Mouse (Mus musculus) heart, postnatal 14 days (tissue): Measurements from ENCODE around the gene Actr1a. TPM values are rescaled to one million over a fixed set of nuclear protein-coding genes. Genes with fewer than 3 reads are reported as not detected.

ENCODE experiments used
- DNase-seq, 2 experiments: peaks; one replicate each; pipeline ENCODE4 v3.0.0; 2021 to 2022
- intact Hi-C: fragments of 180-260 bp; cut with DNase I; formaldehyde crosslinking; loops from one replicate; pipeline ENCODE4 v1.15.1; 2025
- long read RNA-seq, 2 experiments: library from polyadenylated mRNA; stranded (forward); transcript quantifications; one replicate each; pipeline ENCODE4 v2.0.0; 2021
- total RNA-seq, 2 experiments: library from RNA; stranded (reverse); gene quantifications; 2 replicates each; pipeline ENCODE4 v1.2.3; 2021

The Actr1a gene
- 100 to 1,000 TPM; 104 to 108 TPM for total RNA-seq
- long read RNA-seq, experiment 1, transcript Actr1a-201 (11 exons, 2,757 nt), result major isoform, 115 of 143 reads
- long read RNA-seq, experiment 1, partial matches to known transcripts, result 22 of 143 reads
- long read RNA-seq, experiment 1, other reads (novel, unspliced or antisense), result 6 of 143 reads
- long read RNA-seq, experiment 2, transcript Actr1a-201 (11 exons, 2,757 nt), result major isoform, 103 of 122 reads
- long read RNA-seq, experiment 2, partial matches to known transcripts, result 15 of 122 reads
- long read RNA-seq, experiment 2, other reads (novel, unspliced or antisense), result 4 of 122 reads

DNA sequence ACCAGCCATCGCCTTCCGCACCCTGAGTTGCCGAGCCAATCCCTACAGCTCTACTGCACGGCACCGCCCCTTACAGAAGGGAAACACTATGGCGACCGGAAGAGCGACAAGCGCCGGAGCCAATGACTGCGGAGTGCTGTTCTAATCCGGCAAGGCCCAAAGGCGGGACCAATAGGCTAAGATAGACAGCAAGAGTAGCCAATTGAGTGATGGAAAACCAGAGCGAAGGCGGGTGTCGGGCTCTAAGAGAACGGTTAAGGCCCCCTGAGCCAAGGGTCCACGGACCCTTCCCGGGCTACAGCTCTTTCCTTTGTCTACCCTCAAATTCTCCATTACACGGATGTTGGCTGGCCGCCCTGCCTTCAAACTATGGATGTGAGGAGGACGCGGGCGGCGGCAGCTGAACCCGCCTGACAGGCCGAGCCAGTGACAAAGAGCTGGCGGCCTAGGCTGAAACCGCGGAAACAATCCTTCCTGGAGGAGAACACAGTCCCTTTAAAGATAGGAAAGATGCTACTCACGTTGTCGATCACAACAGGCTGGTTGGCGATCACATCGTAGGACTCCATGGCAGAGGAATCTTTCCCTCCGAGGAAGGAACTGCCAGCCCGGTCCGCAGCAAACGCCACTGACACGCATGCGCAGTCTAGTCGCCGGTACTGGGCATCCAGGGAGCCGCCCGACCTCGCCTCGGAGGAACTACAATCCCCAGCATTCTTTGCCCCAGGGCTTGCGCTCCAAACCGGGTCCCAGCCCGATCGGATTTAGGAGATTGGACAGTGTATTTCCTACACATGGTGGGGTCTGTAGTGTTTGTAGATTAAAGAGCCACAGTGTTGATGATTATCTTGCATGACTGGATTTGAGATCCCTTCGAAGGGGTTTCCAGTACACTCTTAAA lies at the start of gene Actr1a:
TSS of gene Actr1a (minus strand) at position 640 of the 901 bp plus-strand sequence.
- intact Hi-C loops, result loop anchor here (5.0 kb wide), 2 partner anchors 107 to 127 kb away; partner anchors contain the start of gene Trim8

DNA sequence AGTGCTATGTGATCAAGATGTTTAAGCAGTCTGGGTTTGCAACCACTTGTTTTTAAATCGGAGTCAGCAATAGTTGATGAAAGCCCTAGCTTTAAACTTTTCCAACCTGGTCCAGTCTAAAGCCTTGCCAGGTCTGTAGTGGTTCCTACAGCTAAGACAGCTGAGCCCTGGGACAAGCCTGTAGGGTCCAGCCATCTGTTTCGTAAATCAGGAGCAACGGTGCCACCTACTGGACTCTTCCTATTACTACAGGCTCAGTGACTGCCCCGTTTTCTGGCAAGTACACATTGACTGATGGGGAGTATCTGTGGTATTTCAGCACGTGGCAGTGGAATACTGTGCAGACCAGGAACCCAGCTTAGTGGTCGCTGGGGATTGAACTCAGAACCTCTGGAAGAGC lies 48.7 kb upstream of the Actr1a start:
- intact Hi-C loops, result loop anchor here (1.0 to 10.0 kb wide), 2 partner anchors 47 to 139 kb away; partner anchors contain the start of gene Nfkb2
- peak; percentile 79 to 88 for DNase-seq

More for the DNA sequence above, at the start of gene Actr1a:
- peak; percentile 97 for DNase-seq

DNA sequence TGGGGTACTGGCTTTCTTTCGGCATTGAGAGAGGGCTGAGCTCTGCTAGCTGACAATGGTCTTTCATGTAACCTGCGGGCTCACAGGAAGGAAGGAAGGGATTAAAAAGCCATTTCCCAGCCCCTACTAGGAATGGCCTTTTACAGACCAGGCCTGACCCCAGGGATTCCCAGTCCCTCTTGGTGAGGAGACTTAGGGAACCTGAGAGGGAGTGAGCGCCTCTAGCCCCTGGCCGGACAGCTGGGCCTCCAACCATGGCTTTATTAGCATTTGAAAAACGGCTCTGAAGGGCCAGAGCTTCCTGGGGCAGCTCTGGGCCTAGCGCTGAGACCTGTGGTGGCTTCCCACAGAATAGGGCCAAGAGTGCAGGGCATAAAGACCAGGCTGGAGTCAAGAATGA lies 48.0 kb upstream of the Actr1a start:
- intact Hi-C loops, result loop anchor here (10.0 kb wide), 1 partner anchor 139 kb away; the partner anchor contains the start of gene Nfkb2
- no peak for DNase-seq

DNA sequence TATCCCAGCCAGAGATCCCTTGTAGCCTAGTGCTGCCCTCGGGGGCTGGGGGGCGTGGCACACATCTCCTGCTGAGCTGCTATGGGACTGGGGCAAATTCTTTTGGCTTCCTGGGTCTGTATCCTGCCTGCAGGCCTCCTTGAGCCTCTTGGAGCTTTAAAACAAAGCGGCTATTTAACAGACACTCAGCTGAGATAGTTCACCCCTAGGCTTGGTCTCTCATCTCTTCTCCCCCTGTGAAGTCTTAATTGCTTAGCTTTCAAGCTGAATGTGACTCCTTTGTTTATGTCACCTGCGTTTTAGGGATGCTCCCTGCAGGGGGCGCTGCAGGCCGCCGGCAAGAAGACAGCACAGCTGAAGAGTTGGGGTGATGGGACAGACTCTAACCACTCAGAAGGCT lies 39.9 kb upstream of the Actr1a start:
- no peak for DNase-seq
- intact Hi-C loops, result no loop called here

DNA sequence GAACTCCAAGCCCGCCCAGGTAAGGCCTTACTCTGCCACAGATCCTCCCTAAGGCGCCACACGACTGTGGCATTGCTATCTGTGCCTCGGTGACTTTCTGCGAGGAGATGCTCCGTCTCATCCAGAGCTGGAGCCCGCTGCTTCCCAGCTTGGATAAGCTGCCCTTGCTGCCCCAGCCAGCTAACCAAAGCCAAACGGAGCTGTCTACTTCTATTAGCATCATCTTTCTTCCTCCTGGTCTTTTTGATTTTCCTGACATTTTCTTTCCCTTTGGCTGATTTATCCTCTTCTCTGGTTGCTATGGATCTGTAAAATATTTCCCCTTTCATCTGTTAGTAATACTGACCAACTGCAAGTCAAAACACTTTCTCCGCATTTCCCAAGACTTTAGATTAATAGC lies 39.0 kb upstream of the Actr1a start:
- no peak for DNase-seq
- intact Hi-C loops, result no loop called here

DNA sequence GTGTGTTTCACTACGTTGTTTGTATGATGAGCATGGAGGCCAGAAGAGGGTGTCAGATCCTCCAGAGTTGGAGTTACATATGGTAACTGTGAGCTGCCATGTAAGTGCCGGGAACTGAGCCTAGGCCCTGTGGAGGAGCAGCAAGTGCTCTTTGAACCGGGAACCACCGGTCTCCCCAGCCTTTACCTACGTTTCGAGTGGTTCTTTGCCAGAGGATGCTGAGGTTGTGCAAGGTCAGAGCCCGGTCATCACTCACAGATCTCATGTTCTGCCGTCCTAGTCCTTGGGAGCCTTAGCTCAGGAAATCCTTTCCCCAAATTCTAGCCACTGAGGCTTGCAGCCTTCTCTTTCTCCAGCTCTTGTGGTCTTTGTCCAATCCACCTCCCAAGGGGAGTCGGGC lies 38.6 kb upstream of the Actr1a start:
- no peak for DNase-seq
- intact Hi-C loops, result no loop called here

DNA sequence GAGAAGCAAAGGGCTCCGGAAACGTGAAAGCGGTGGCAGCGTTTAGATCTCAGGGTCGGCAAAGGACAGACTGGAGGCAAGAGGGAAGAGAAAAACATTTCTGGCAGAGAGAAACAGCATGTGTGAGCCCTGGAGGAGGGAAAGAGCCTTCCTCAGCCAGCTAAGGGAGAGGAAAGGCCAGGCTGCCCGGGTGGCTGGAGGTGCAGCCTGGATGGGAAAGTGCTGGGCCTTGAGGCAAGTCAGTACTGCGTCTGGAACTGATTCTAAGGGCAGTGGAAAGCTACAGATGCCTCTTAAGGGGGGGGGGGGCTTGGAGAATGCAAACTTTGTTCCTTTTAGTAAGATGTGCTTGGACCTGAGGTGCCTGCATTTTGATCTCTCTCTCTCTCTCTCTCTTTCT lies 38.2 kb upstream of the Actr1a start:
- DNase-seq, result no peak
- intact Hi-C loops, result no loop called here

DNA sequence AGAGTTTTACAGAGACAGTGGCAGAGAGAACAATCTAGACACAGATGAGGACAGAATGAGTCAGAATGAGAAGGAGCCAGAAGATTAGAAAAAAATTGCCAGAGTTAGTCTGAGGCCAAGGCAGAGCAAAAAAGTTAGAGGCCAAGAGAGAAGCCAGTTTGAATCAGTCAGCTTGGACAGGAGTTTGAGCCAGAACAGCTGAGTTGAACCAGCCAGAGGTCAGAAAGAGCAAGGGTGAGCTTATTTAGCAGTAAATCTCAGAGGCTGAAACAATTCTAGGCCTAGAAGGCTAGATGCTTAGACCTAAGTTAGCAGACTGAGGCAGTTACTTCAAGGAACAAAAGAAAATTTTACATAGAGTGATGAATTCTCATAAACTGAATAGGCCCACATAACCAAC lies 33.7 kb upstream of the Actr1a start:
- DNase-seq, result no peak
- intact Hi-C loops, result no loop called here

DNA sequence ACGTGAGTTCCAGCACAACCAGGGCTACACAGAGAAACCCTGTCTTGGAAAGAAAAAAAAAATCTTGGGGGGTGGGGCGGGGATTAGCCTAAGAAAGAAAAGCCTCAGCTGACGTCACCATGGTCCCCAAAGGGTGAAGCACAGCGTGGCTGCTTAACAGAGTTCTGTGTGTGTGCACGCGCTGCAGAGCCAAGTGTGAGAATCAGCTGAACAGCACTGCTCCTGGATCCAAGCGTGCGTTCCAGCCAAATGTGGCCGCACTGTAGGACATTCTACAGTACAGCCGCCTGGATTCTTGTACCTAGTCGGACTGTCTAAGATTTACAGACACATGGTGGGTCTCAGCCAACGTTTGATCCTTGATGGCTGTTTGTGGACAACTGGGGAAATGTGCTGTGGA lies 30.9 kb upstream of the Actr1a start:
- no peak for DNase-seq

DNA sequence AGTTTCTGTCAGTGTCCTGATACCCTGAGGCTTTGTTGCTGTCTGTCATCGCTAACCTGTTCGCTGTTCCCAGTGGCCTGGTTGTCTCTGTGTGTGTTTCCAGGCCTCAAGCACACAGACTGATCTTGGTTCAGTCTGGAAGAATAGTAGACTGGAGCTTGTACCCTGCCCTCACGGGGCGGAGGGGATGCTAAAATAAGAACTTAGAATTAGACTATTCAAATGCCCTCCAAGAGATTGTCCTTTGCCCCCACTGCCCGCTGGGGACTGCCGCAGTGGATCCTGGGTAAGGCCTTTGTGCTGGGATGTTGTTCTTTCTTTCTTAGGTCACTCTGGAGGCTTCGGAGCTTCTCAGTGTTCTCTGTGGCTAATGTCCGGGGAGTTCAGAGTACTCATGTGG lies 29.7 kb upstream of the Actr1a start:
- DNase-seq, result no peak
- intact Hi-C loops, result no loop called here

More for the DNA sequence above, 30.9 kb upstream of the Actr1a start:
- intact Hi-C loops, result no loop called here

DNA sequence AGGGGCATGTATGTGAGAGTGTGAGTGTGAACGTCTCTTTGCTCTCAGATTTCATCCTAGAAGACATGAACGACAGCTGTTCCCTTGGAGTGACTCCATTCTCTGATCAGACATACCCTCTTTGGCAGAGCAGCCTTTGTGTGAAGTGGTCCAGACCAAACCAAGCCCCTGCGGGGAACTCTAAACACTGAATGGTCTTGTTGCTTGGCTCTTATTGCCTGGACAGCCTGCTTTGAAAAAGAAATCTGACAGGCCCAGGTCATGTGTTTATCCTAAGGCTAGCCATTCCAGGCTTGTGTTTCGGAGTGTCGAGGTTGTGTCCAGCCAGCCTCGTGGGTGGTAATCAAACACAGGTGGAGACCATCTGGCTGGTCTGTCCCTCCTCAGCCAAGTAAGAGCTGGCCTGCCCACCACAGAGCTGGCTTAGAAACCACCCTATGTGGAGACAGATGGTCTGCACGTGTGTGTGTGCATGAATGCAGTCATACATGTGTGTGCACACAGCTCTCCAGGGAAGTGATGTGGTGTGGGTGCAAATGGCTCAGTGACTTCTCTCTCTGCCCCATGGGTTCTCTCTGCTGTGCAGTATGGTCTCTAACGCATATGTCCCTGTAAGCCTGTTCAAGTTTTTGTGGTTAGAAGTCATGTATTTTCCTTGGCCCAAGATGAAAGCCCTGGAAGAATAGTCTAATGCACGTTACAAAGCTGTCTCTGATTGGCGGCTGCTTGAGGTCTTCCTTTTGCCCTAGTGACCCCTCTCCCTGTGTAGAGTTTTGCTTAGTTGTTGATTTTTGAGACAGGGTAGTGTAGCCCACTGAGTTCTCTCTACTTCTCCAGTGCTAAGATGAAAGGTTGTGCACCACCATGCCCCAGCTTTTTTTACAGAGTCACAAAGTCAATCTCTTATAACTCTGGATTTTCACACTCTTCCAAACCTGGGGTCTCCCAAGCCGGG lies 27.1 kb upstream of the Actr1a start:
- peak in 1 of 2 experiments; percentile 29 for DNase-seq
- intact Hi-C loops, result no loop called here

DNA sequence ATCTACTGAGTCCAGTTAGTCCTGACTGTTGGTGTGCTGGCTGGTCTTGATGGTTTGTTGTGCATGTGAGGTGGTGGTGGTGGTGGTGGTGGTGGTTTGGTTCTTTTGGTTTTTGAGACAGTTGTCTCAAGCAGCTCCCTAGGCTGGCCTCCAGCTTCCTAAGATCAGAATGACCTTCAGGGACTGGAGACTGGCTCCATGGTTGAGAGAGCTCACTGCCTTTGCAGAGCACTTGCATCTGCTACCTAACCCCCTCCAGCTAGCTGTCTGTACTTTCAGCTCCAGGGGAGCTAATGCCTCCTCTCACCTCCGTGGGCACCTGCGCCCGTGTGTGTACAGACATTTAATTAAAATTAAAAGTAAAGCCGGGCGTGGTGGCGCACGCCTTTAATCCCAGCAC lies 24.9 kb upstream of the Actr1a start:
- intact Hi-C loops, result no loop called here

DNA sequence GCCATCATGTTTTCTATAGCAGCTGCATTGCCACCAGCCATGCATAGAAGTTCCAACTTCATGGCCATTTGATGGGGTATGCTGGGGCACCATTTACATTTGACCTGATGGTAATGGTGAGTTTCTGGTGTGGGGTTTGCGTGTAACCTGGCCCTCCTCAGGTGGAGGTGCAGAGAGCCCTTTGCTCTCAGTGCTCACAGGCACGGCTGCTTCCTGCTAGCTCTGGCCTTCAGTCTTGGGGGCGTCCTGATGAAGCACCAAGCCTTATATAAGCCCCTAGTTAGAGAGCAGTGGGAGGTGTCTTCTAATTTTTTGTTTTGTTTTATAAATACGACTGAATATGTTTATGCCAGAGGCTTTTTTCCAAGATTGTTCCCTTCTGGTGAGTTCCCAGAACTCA lies 22.5 kb upstream of the Actr1a start:
- DNase-seq, result no peak
- intact Hi-C loops, result no loop called here

More for the DNA sequence above, 24.9 kb upstream of the Actr1a start:
- DNase-seq, result no peak

DNA sequence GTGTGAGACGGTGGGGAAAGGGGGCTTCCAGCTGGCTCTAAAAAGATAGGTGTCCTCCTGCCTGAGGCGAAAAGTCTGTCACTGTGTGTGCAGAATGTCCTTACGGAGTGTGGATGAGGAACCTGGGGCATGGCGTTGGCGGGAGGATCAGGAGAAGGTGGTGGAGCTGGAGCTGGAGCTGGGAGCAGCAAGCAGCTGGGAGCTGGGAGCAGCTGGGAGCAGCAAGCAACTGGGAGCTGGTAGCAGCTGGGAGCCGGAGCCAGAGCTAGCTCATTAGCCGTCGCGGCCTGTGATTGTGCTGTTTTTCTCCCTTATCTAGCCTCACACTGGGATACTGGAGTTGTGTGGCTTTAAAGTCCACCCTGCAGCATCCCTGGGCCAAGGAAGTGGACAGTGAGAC lies 20.7 kb upstream of the Actr1a start:
- peak; percentile 35 to 44 for DNase-seq
- intact Hi-C loops, result no loop called here

DNA sequence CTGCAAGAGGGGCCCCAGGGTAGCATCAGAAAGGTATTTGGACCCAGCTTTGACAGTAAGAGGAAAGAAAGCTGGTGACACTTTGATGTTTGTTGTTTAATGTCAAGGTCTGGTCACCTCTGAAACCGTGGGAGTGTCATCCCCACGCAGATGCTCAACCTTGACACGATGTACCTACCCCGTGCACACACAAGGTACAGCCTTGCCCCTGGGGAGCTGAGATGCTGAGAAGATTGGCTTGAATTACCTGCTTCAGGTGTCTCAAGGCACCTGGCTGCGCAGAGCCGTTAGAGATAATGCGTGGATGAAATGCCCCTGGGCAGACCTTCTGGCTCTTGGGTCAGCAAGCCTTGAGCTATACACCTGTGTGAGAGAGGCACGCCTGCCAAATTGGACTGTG lies 18.9 kb upstream of the Actr1a start:
- intact Hi-C loops, result no loop called here
- DNase-seq, result no peak

DNA sequence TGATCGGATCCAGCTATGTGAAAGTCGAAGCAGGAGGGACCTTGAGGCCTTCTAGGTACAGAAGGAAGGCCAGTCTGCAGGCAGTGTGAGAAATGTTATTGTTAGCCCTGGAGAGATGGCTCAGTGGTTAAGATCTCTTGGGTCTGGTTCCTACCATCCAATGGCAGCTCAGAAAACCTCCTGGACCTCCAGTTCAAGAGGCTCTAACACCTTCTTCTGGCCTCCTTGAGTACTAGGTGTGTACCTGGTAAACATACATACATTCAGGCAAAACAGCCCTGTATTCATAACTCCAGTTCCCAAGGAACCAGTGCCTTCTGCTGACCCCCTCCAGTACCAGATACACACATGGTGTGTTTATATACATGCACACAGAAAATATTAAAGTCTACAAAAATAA lies 18.4 kb upstream of the Actr1a start:
- DNase-seq, result no peak
- intact Hi-C loops, result no loop called here

DNA sequence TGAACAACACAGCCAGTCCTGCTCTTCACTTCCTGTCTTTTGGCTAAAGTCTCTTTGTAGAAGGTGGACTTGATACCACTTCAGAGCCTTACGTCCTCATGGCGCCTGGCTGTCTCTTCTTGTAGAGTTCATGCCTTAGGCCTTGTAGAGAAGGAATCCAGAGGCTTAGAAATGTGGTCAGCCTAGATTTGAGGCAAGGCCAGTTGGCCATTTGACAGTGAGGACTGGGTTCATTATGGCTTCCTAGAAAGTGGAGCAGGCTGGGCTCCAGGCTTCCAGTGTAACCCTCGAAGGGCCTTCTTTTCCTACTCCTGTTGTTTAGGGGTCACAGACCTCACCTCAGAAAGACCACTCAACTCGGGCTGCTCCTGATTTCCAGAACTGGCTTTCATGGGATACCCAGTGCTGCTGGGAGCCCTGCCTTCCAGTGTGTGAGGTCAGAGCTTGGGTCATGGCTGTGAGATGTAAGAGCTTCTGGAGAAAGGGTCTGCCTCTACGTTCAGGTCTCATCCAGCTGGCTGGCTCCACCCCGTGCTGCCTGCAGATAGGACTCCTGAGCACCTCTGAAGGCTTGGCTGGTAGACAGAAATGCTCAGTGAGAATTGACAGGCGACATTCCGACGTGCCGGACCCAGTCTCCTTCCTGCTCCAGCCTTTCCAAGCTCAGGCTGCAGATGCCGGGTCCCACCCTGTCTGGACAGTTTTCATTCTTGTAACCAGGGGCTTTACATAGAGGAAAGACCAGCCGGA lies 16.7 kb upstream of the Actr1a start:
- DNase-seq, result peak in 1 of 2 experiments; percentile 23
- intact Hi-C loops, result no loop called here

DNA sequence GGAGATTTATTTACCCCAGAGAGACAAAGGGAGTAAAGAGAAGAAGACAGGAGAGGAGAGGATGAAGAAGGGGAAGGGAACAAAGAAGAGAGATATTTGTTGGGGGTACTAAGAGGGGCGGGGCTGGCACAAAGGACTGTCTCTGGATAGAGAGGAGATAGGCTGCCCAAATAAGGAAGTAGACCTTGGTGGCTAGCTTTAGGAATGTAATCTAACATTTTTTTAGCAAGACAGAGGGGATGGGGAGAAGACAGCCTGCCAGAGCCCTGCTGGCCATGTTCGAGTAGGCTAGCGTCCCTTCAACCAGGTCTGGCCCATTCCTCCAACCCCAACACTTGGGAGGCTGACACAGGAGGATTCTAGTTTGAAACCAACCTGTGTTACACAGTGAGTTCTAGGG lies 14.0 kb upstream of the Actr1a start:
- intact Hi-C loops, result no loop called here
- DNase-seq, result no peak

DNA sequence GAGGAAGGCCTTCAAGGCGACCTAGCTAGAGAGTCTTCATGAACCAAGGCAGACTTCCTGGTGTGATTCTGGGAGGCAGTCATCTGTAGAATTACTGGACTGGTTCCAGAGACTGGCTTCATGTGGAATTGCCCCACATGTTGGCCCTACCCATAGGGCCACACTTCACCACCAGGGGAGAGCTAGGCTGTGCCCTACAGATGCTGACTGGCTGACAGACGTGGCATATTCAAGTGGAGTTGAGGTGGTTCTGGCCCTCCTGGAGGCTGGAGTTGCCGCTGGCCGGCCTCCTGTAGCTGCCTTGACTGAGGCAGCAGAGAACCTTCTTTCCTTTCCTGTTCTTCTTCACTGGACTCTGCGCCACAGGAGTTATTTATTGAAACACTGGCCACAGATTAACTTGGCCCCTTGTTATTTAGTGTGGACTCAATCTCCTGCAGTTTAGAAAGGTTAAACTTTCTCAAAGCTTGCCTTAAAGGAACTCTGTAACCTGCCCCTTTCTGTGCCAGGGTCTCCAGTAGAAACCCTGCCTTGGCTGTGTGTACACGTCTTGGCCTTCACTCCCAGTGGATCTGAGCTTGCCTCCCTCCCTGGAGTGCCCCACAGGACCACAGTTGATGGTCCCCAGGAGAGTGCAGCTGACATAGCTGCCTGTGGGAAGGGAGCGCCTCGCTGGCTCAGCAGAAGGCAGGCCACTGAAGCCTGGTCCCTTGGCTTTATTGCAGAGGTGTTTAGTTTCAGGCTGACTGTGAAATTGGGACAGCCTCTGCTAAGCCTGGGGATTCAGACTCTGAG lies 11.2 kb upstream of the Actr1a start:
- intact Hi-C loops, result no loop called here
- no peak for DNase-seq
